Mouse (Mus musculus) spleen, adult 2 months (tissue): ENCODE measurements around the gene Ntm. TPM values are rescaled to one million over a fixed set of nuclear protein-coding genes. Genes with fewer than 3 reads are reported as not detected.

Experiments used
- DNase-seq, 2 experiments: peaks; one replicate each; pipeline versions ENCODE4 v3.0.0 to v3.0.0-alpha.2; 2012 to 2021; ENCODE audit warnings: low spot score in 2 of 2, low read depth in 1 of 2
- H3K27ac ChIP-seq: fragments of 200-500 bp; 2 replicates; pipeline ENCODE4 v1.5.1; 2012; ENCODE audit warnings: low read length, inconsistent platforms; ENCODE audit not compliant: insufficient read depth
- H3K27me3 ChIP-seq: fragments of 200-500 bp; 2 replicates; pipeline ENCODE4 v1.6.1; 2012; ENCODE audit warnings: mild to moderate bottlenecking, moderate library complexity, low read length, inconsistent platforms; ENCODE audit not compliant: control insufficient read depth, insufficient read depth
- H3K36me3 ChIP-seq: fragments of 200-500 bp; 2 replicates; pipeline ENCODE4 v1.6.1; 2012; ENCODE audit warnings: mild to moderate bottlenecking, low read length, inconsistent platforms; ENCODE audit not compliant: control insufficient read depth, insufficient read depth
- H3K4me1 ChIP-seq: fragments of 200-500 bp; 2 replicates; pipeline ENCODE4 v1.6.1; 2011; ENCODE audit warnings: inconsistent platforms; ENCODE audit not compliant: control insufficient read depth, insufficient read depth, insufficient read length
- H3K4me3 ChIP-seq: fragments of 200-500 bp; 2 replicates; pipeline ENCODE4 v1.5.1; 2011; ENCODE audit warnings: mild to moderate bottlenecking, inconsistent platforms; ENCODE audit not compliant: insufficient read depth, insufficient read length; ENCODE audit errors: extremely low read depth
- CTCF ChIP-seq: fragments of 200-500 bp; IDR thresholded peaks from 2 replicates; pipeline ENCODE4 v1.5.1; 2011; ENCODE audit warnings: mild to moderate bottlenecking, inconsistent platforms; ENCODE audit not compliant: insufficient read depth, insufficient read length, insufficient replicate concordance; ENCODE audit errors: extremely low read depth
- POLR2A ChIP-seq: fragments of 200-500 bp; IDR thresholded peaks from 2 replicates; pipeline ENCODE4 v1.6.1; 2011; ENCODE audit warnings: low read depth, low read length, inconsistent platforms
- WGBS: fragments of 180-500 bp; shearing (Covaris S2); methylation state at CpG from one replicate; pipeline ENCODE4 v1.1.7; 2018; 5-methylcytosine and 5-hydroxymethylcytosine counted together
- polyA plus RNA-seq: library from polyadenylated mRNA; depleted of rRNA; stranded (reverse); fragments of >200 nt; gene quantifications from 2 replicates; pipeline ENCODE4 v1.2.3, GENCODE M21; 2012; rRNA removed

Gene Ntm
- 0.18 and 0.32 TPM in 2 replicates for polyA plus RNA-seq

DNA sequence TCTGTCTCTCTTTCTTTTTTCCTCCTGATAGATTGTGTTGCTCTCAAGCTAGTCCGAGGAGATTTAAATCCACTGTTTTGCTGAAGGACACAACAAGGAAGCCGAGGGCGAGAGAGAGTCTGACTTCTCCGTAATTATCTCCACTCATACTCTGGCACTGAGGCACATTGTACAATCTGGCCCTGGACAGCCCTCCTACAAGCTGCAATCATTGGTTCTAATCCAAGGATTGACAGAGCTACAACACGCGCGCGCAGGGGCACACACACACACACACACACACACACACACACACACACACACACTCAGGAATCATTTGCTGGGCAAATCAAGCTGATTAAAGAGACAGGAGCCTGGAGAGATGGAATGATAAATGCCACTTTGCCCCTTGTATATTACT is at the start of gene Ntm:
Gene Ntm (minus strand): TSS at position 164 of the 400 bp plus-strand sequence.
- WGBS, result 34% methylated on average over 8 of the region's 8 CpGs
- DNase-seq, result no peak
- TF ChIP-seq CTCF (no peak), POLR2A (no peak)
- Histone ChIP-seq H3K27ac (no peak within 1 kb of the TSS), H3K4me1 (no peaks in the 10 kb centered on the region), H3K36me3 (no peaks in the 10 kb centered on the region), H3K4me3 (no peak within 1 kb of the TSS), H3K27me3 (no peaks in the 10 kb centered on the region)

DNA sequence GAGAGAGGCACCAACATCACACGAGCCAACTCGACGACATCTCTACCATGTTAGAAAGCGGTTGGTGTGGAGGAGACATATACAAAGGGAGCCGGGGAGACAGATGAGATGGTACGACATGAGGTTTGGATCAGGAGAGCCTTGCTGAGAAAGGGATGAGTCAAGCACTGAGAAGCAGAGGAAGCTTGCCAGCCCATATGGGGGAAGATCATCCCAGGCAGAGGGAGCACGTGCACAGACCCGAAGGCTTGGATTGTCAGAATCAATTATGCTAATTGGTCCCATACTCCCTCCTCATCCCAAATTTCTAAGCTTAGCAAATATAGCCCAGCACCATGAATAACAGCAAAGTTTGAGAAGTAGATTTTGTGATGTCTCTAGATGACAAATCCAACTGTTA is 42.8 kb upstream of the Ntm start:
- Histone ChIP-seq H3K36me3 (no peaks in the 10 kb centered on the region), H3K4me3 (no peak overlapping the region), H3K27me3 (no peaks in the 10 kb centered on the region), H3K27ac (no peak overlapping the region), H3K4me1 (no peaks in the 10 kb centered on the region)
- 92% methylated on average over 8 of the region's 8 CpGs for WGBS
- no peak for DNase-seq
- TF ChIP-seq POLR2A, result no peak

DNA sequence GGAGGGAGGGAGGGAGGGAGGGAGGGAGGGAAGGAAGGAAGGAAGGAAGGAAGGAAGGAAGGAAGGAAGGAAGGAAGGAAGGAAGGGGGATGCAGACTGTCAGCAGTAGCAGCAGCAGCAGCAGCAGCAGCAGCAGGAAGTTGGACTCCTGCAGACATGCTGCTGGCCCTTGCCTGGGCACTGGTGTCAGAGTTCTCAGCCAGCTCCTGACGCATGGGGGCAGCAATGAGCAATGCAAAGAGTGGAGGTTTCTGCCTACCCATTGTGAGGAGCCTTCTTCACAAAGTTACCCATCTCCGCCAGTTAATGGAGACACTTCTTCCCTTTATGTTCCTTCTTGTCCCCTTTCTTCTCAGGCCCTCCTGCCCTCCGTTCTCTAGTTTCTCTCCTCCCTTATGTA is 40.7 kb upstream of the Ntm start:
- no peak overlapping the region for H3K4me3 ChIP-seq
- H3K27ac ChIP-seq, result no peak overlapping the region
- no peaks in the 10 kb centered on the region for H3K27me3 ChIP-seq
- DNase-seq, result no peak
- no peaks in the 10 kb centered on the region for H3K4me1 ChIP-seq
- TF ChIP-seq CTCF (no peak), POLR2A (no peak)
- H3K36me3 ChIP-seq, result no peaks in the 10 kb centered on the region
- WGBS, result 53% methylated on average over 3 of the region's 3 CpGs

GRCm38 (mm10) chr9:29981177-29981915 is 18.4 kb upstream of the Ntm start:
- DNase-seq, result no peak

GRCm38 (mm10) chr9:29961954-29962867 is 730 bp downstream of the Ntm start:
- no peaks in the 10 kb centered on the region for H3K36me3 ChIP-seq
- H3K4me1 ChIP-seq, result no peaks in the 10 kb centered on the region
- WGBS, result 6% methylated on average over 38 of the region's 38 CpGs
- no peak overlapping the region for H3K4me3 ChIP-seq
- TF ChIP-seq CTCF (no peak), POLR2A (no peak)
- H3K27me3 ChIP-seq, result no peaks in the 10 kb centered on the region
- H3K27ac ChIP-seq, result no peak overlapping the region
- no peak for DNase-seq

More at GRCm38 (mm10) chr9:29981177-29981915, 18.4 kb upstream of the Ntm start:
- 69% methylated on average over 5 of the region's 5 CpGs for WGBS
- Histone ChIP-seq H3K4me1 (no peaks in the 10 kb centered on the region), H3K27me3 (no peaks in the 10 kb centered on the region), H3K4me3 (no peak overlapping the region), H3K36me3 (no peaks in the 10 kb centered on the region), H3K27ac (no peak overlapping the region)
- TF ChIP-seq POLR2A (no peak), CTCF (no peak)

GRCm38 (mm10) chr9:29961512-29961911 is 1.4 kb downstream of the Ntm start:
- TF ChIP-seq POLR2A (no peak), CTCF (no peak)
- Histone ChIP-seq H3K27ac (no peak overlapping the region), H3K4me3 (no peak overlapping the region), H3K4me1 (no peaks in the 10 kb centered on the region), H3K27me3 (no peaks in the 10 kb centered on the region), H3K36me3 (no peaks in the 10 kb centered on the region)
- WGBS, result 44% methylated on average over 2 of the region's 2 CpGs
- no peak for DNase-seq

DNA sequence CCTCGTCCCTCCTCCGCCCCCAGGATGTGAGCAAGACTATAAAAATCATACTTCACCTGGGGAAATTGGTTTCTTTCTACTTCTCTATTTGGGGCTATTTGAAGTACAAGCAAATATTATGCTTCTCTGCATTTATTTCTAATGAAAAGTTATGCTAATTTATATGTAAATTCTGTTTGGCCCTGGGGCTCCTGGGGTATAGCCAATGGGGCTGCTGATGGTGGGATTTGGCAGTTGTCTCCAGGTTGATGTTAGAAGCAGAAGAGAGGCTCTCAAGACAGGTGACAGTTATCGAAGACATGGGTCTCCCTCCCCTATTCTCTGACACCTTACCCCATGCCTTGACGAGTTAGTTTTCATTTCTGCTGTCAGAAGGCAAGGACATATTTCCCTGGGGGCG is 2.2 kb downstream of the Ntm start:
- TF ChIP-seq POLR2A (no peak), CTCF (no peak)
- no peaks in the 10 kb centered on the region for H3K36me3 ChIP-seq
- H3K4me1 ChIP-seq, result no peaks in the 10 kb centered on the region
- H3K27ac ChIP-seq, result no peak overlapping the region
- WGBS, result 71% methylated on average over 5 of the region's 5 CpGs
- H3K27me3 ChIP-seq, result no peaks in the 10 kb centered on the region
- no peak overlapping the region for H3K4me3 ChIP-seq
- no peak for DNase-seq
